Mouse (Mus musculus) C2C12 (cell line): ENCODE data around the gene Nek5.

Experiments used
- CEBPB ChIP-seq: IDR thresholded peaks from one replicate; pipeline ENCODE4 v1.6.1; 2011; ENCODE audit warnings: low read depth, mild to moderate bottlenecking, control low read depth, moderate library complexity
- CTCF ChIP-seq: IDR thresholded peaks from one replicate; pipeline ENCODE4 v1.5.1; 2011; ENCODE audit not compliant: control insufficient read depth, insufficient read depth, insufficient read length
- MAX ChIP-seq: IDR thresholded peaks from one replicate; pipeline ENCODE4 v1.6.1; 2011; ENCODE audit warnings: mild to moderate bottlenecking, control low read depth
- MYOD1 ChIP-seq: IDR thresholded peaks from one replicate; pipeline ENCODE4 v1.6.1; 2011; ENCODE audit warnings: low read depth; ENCODE audit not compliant: control insufficient read depth, insufficient read length
- MYOG ChIP-seq: IDR thresholded peaks from one replicate; pipeline ENCODE4 v1.6.1; 2011; ENCODE audit not compliant: control insufficient read depth, insufficient read length; ENCODE audit errors: extremely low read depth
- USF1 ChIP-seq: IDR thresholded peaks from one replicate; pipeline ENCODE4 v1.6.1; 2011; ENCODE audit warnings: low read depth, mild to moderate bottlenecking, control low read depth, moderate library complexity

DNA sequence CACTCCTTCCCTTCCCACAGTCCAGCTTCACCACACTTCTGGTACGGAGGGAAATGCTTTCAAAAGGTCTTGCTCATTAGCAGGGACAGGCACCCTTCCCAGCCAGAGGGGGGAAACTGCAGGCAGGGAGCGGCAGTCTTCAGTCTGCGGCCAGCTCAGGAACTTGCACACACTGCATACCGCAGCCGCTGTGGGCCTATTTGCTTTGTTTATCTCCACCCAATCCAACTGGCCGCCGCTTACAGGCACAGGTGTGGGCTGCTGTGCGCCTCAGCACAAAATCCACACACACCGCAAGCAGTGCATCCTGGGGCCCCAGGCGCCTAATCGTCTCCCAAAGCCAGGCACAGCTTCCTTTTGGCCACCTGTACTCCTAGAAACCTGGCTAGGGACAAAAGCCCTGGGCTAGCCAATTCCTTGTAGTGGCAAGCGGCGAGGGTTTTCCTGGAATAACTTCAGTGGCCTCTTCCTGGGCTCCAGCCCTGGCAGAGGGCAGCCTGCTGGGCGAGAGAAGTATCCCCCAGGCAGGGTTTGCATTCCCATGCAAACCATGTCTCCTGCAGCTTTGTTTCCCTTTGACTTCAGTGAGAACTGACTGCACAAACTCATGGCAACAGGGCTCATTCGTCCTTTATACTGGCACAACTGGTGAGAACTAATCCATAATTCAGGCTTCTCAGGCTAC, 85.2 kb downstream of the Nek5 start:
- TF ChIP-seq CTCF, result no peak
- no peak for TF ChIP-seq CEBPB
- no peak for TF ChIP-seq MYOG
- no peak for TF ChIP-seq USF1
- no peak for TF ChIP-seq MAX
- TF ChIP-seq MYOD1, result no peak
